Mouse (Mus musculus) ES-E14 (cell line): ENCODE results near the gene Il2rg.

Experiments
- CHD2 ChIP-seq: IDR thresholded peaks from 2 replicates; pipeline ENCODE4 v1.6.1; 2014; ENCODE audit warnings: mild to moderate bottlenecking, low read depth, low read length, inconsistent platforms
- MAFK ChIP-seq: IDR thresholded peaks from 2 replicates; pipeline ENCODE4 v1.6.1; 2014; ENCODE audit warnings: mild to moderate bottlenecking, low read depth, low read length, inconsistent platforms; ENCODE audit not compliant: insufficient read depth
- ZC3H11A ChIP-seq: IDR thresholded peaks from 2 replicates; pipeline ENCODE4 v1.6.1; 2012; ENCODE audit warnings: low read depth, mild to moderate bottlenecking, inconsistent platforms, low read length, borderline replicate concordance

GRCm38 (mm10) chrX:101304646-101305045 is 36.6 kb upstream of the Il2rg start:
- TF ChIP-seq MAFK (no peak), ZC3H11A (no peak), CHD2 (no peak)
